Mouse (Mus musculus) heart, embryonic 14.5 days (tissue): Measurements from ENCODE around the gene Zdhhc12. TPM values are rescaled to one million over a fixed set of nuclear protein-coding genes. Genes with fewer than 3 reads are reported as not detected.
"Not testable (repeated sequence)": the region's sequence is repeated elsewhere in the genome, so short reads cannot be mapped to it uniquely, and the experiment has no call there.

Source experiments
- ATAC-seq: fragments of 200-750 bp; cut with Nextera tagmentation; 2 replicates; pipeline ENCODE4 v1.8.0; 2017; ENCODE audit warnings: low read depth, moderate TSS enrichment; ENCODE audit not compliant: insufficient number of reproducible peaks, insufficient read depth, low FRiP score
- H3K27ac ChIP-seq, 2 experiments: fragments of 200-500 bp in 1 of 2; fragments of 300-500 bp in 1 of 2; sonication (generic) in 1 of 2; replicated peaks in 1 of 2; 2 replicates each; pipeline ENCODE4 v1.5.1; 2012 to 2014; ENCODE audit warnings: low read depth in 2 of 2, low read length in 2 of 2, control low read depth in 1 of 2, mild to moderate bottlenecking in 1 of 2, mixed read lengths in 1 of 2; ENCODE audit not compliant: control insufficient read depth in 1 of 2, insufficient read depth in 1 of 2
- H3K27me3 ChIP-seq: fragments of 300-500 bp; sonication (generic); 2 replicates; pipeline ENCODE4 v1.6.1; 2014; ENCODE audit warnings: mild to moderate bottlenecking, low read length, control low read depth; ENCODE audit not compliant: control insufficient read depth, insufficient read depth
- H3K36me3 ChIP-seq: fragments of 300-500 bp; sonication (generic); 2 replicates; pipeline ENCODE4 v1.6.1; 2014; ENCODE audit warnings: mild to moderate bottlenecking, control low read depth, low read length, mixed read lengths; ENCODE audit not compliant: control insufficient read depth, insufficient read depth
- H3K4me1 ChIP-seq, 2 experiments: fragments of 200-500 bp in 1 of 2; fragments of 300-500 bp in 1 of 2; sonication (generic) in 1 of 2; 2 replicates each; pipeline ENCODE4 v1.6.1; 2012 to 2014; ENCODE audit warnings: low read length in 2 of 2, control low read depth in 1 of 2, mixed read lengths in 1 of 2; ENCODE audit not compliant: control insufficient read depth in 2 of 2, insufficient read depth in 2 of 2
- H3K4me2 ChIP-seq: fragments of 300-500 bp; sonication (generic); 2 replicates; pipeline ENCODE4 v1.6.1; 2014; ENCODE audit warnings: mild to moderate bottlenecking, low read length
- H3K4me3 ChIP-seq, 2 experiments: fragments of 200-500 bp in 1 of 2; fragments of 300-500 bp in 1 of 2; sonication (generic) in 1 of 2; 2 replicates each; pipeline ENCODE4 v1.5.1; 2012 to 2014; ENCODE audit warnings: low read length in 2 of 2, mild to moderate bottlenecking in 2 of 2, control low read depth in 1 of 2, low read depth in 1 of 2, moderate library complexity in 1 of 2; ENCODE audit not compliant: control insufficient read depth in 1 of 2, insufficient read depth in 1 of 2
- H3K9ac ChIP-seq: fragments of 300-500 bp; sonication (generic); 2 replicates; pipeline ENCODE4 v1.6.1; 2014; ENCODE audit warnings: mild to moderate bottlenecking, low read length
- H3K9me3 ChIP-seq: fragments of 300-500 bp; sonication (generic); 2 replicates; pipeline ENCODE4 v1.6.1; 2016; ENCODE audit warnings: low read length, control low read depth; ENCODE audit not compliant: control insufficient read depth
- WGBS: fragments of 180-500 bp; shearing (Covaris S2); extraction: QIAGEN DNeasy Blood & Tissue Kit; methylation state at CpG from one replicate; pipeline ENCODE4 v1.1.7; 2014; 5-methylcytosine and 5-hydroxymethylcytosine counted together
- polyA plus RNA-seq: library from polyadenylated mRNA; unstranded; fragments of >200 nt; fragmentation: Nextera tagmentation; extraction: Ambion mirVana; gene quantifications from 2 replicates; pipeline ENCODE4 v1.2.1, GENCODE M21; 2014

Gene Zdhhc12
- polyA plus RNA-seq = 28.2 and 38.5 TPM in 2 replicates

DNA sequence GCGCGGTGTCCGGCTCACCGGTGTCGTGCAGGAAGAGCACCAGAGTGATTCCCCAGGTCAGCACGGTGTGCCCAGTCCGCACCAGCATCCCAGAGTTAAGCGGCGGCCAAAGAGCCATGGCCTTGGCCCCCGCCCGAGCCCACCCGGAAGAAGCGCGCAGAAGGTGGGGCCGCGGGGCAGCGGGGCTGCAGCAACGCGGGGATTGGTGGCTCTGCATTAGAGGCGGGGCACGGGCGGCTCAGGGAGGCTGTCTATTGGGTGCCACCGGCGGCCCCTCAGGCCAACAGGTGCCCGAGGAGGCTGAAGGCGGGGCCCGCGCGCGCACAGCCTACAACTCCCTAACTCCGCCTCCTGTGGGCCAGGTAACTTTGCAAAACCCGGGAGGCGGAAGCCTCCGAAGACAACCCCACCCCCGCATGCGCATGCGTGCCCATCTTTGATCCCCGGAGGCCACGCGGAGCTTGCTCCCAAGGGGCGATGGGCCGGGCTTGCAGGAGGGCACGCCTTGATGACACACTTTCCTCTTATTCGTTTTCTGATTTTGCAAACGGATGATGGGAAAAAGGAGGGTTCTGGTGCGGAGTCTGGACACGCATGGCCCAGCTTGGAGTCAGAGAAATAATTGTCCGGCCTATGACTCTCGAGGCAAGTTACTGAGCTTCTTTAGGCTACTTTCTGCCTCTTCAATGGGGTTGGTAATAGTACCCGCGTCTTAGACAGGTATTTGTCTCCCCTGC is at the start of gene Zdhhc12:
Gene Zdhhc12, minus strand, starts transcription at position 178 of the 737 bp plus-strand sequence.
- WGBS = under 1% methylated on average over 51 of the region's 51 CpGs

DNA sequence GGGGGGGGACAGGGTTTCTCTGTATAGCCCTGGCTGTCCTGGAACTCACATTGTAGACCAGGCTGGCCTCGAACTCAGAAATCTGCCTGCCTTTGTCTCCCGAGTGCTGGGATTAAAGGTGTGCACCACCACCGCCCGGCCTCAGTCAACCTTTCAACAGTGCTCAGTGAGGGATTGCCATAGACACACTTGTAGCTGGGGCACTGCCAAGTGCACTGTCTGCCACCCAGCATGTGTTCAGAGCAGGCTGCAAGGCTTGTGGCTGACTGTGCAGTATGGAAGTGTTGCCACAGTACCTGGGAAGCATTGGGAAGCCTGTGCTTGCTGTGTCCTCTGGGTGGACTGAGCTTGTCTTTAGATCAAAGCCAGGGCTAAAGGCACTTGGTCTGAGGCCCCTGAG is 46.6 kb upstream of the Zdhhc12 start:
- not testable (repeated sequence) for H3K4me3 ChIP-seq, H3K9me3 ChIP-seq, H3K9ac ChIP-seq, H3K27me3 ChIP-seq, H3K4me1 ChIP-seq, ATAC-seq, H3K27ac ChIP-seq, H3K4me2 ChIP-seq
- WGBS = 85% methylated on average over 4 of the region's 4 CpGs
- H3K36me3 ChIP-seq = peaks cover 85% of the 10 kb centered on the region

More for the DNA sequence above, at the start of gene Zdhhc12:
- peak within 1 kb of the TSS; percentile 73 to 78 for H3K4me3 ChIP-seq
- H3K36me3 ChIP-seq = peaks cover 30% of the 10 kb centered on the region
- peak within 1 kb of the TSS; percentile 61 to 68 for H3K27ac ChIP-seq
- H3K4me1 ChIP-seq = peaks cover 5 to 17% of the 10 kb centered on the region in 2 experiments; a peak in 3 of 4 replicates
- H3K9ac ChIP-seq = peak within 1 kb of the TSS; percentile 89
- no peaks in the 10 kb centered on the region for H3K27me3 ChIP-seq
- ATAC-seq = peak; percentile 97
- peak within 1 kb of the TSS; percentile 95 for H3K4me2 ChIP-seq
- H3K9me3 ChIP-seq = no peaks in the 10 kb centered on the region

- Histone ChIP-seq H3K4me1 (peaks cover 7 to 23% of the 10 kb centered on the region in 2 experiments), H3K36me3 (peaks cover 50% of the 10 kb centered on the region), H3K9ac (no peak overlapping the region), H3K27ac (no peak overlapping the region), H3K4me3 (no peak overlapping the region), H3K9me3 (no peaks in the 10 kb centered on the region), H3K4me2 (no peak overlapping the region), H3K27me3 (no peaks in the 10 kb centered on the region)
- 85% methylated on average over 10 of the region's 10 CpGs for WGBS
- ATAC-seq = no peak
Observed at GRCm38 (mm10) chr2:30136458-30136857, 43.0 kb upstream of the Zdhhc12 start.

- Histone ChIP-seq H3K27ac (peak overlapping the region; percentile 19 to 83; a peak in 3 of 4 replicates), H3K4me3 (peak overlapping the region; percentile 82 to 93), H3K4me2 (peak overlapping the region; percentile 91), H3K9ac (peak overlapping the region; percentile 87), H3K27me3 (no peaks in the 10 kb centered on the region), H3K9me3 (no peaks in the 10 kb centered on the region), H3K4me1 (peaks cover 7 to 23% of the 10 kb centered on the region in 2 experiments), H3K36me3 (peaks cover 37% of the 10 kb centered on the region)
- ATAC-seq = no peak
- WGBS = 60% methylated on average over 10 of the region's 10 CpGs
Observed at GRCm38 (mm10) chr2:30134928-30135620, 41.6 kb upstream of the Zdhhc12 start.

GRCm38 (mm10) chr2:30134378-30134711 is 40.9 kb upstream of the Zdhhc12 start:
- H3K4me3 ChIP-seq = peak overlapping the region; percentile 82 to 93
- no peaks in the 10 kb centered on the region for H3K27me3 ChIP-seq
- peaks cover 31% of the 10 kb centered on the region for H3K36me3 ChIP-seq
- ATAC-seq = no peak
- no peaks in the 10 kb centered on the region for H3K9me3 ChIP-seq
- 31% methylated on average over 6 of the region's 6 CpGs for WGBS
- H3K9ac ChIP-seq = peak overlapping the region; percentile 87
- peak overlapping the region; percentile 6 to 83; a peak in 3 of 4 replicates for H3K27ac ChIP-seq
- H3K4me2 ChIP-seq = peak overlapping the region; percentile 91
- H3K4me1 ChIP-seq = peaks cover 7 to 23% of the 10 kb centered on the region in 2 experiments

GRCm38 (mm10) chr2:30133613-30134377 is 40.3 kb upstream of the Zdhhc12 start, which contains the start of gene Tbc1d13:
Tbc1d13 (plus strand) TSS chr2:30133746.
- H3K9ac ChIP-seq = peak within 1 kb of the TSS; percentile 87
- no peaks in the 10 kb centered on the region for H3K9me3 ChIP-seq
- peaks cover 7 to 23% of the 10 kb centered on the region in 2 experiments for H3K4me1 ChIP-seq
- under 1% methylated on average over 46 of the region's 46 CpGs for WGBS
- peak; percentile 95 for ATAC-seq
- peak within 1 kb of the TSS; percentile 83 to 85 for H3K27ac ChIP-seq
- peaks cover 31% of the 10 kb centered on the region for H3K36me3 ChIP-seq
- peak within 1 kb of the TSS; percentile 91 for H3K4me2 ChIP-seq
- no peaks in the 10 kb centered on the region for H3K27me3 ChIP-seq
- H3K4me3 ChIP-seq = peak within 1 kb of the TSS; percentile 82 to 93
